Mouse (Mus musculus) heart, embryonic 14.5 days (tissue): ENCODE measurements around the gene Ccnd3. TPM values are rescaled to one million over a fixed set of nuclear protein-coding genes. Genes with fewer than 3 reads are reported as not detected.

ENCODE experiments used
- ATAC-seq: fragments of 200-750 bp; cut with Nextera tagmentation; 2 replicates; pipeline ENCODE4 v1.8.0; 2017; ENCODE audit warnings: low read depth, moderate TSS enrichment; ENCODE audit not compliant: insufficient number of reproducible peaks, insufficient read depth, low FRiP score
- H3K27ac ChIP-seq, 2 experiments: fragments of 200-500 bp in 1 of 2; fragments of 300-500 bp in 1 of 2; sonication (generic) in 1 of 2; replicated peaks in 1 of 2; 2 replicates each; pipeline ENCODE4 v1.5.1; 2012 to 2014; ENCODE audit warnings: low read depth in 2 of 2, low read length in 2 of 2, control low read depth in 1 of 2, mild to moderate bottlenecking in 1 of 2, mixed read lengths in 1 of 2; ENCODE audit not compliant: control insufficient read depth in 1 of 2, insufficient read depth in 1 of 2
- H3K27me3 ChIP-seq: fragments of 300-500 bp; sonication (generic); 2 replicates; pipeline ENCODE4 v1.6.1; 2014; ENCODE audit warnings: mild to moderate bottlenecking, low read length, control low read depth; ENCODE audit not compliant: control insufficient read depth, insufficient read depth
- H3K36me3 ChIP-seq: fragments of 300-500 bp; sonication (generic); 2 replicates; pipeline ENCODE4 v1.6.1; 2014; ENCODE audit warnings: mild to moderate bottlenecking, control low read depth, low read length, mixed read lengths; ENCODE audit not compliant: control insufficient read depth, insufficient read depth
- H3K4me1 ChIP-seq, 2 experiments: fragments of 200-500 bp in 1 of 2; fragments of 300-500 bp in 1 of 2; sonication (generic) in 1 of 2; 2 replicates each; pipeline ENCODE4 v1.6.1; 2012 to 2014; ENCODE audit warnings: low read length in 2 of 2, control low read depth in 1 of 2, mixed read lengths in 1 of 2; ENCODE audit not compliant: control insufficient read depth in 2 of 2, insufficient read depth in 2 of 2
- H3K4me2 ChIP-seq: fragments of 300-500 bp; sonication (generic); 2 replicates; pipeline ENCODE4 v1.6.1; 2014; ENCODE audit warnings: mild to moderate bottlenecking, low read length
- H3K4me3 ChIP-seq, 2 experiments: fragments of 200-500 bp in 1 of 2; fragments of 300-500 bp in 1 of 2; sonication (generic) in 1 of 2; 2 replicates each; pipeline ENCODE4 v1.5.1; 2012 to 2014; ENCODE audit warnings: low read length in 2 of 2, mild to moderate bottlenecking in 2 of 2, control low read depth in 1 of 2, low read depth in 1 of 2, moderate library complexity in 1 of 2; ENCODE audit not compliant: control insufficient read depth in 1 of 2, insufficient read depth in 1 of 2
- H3K9ac ChIP-seq: fragments of 300-500 bp; sonication (generic); 2 replicates; pipeline ENCODE4 v1.6.1; 2014; ENCODE audit warnings: mild to moderate bottlenecking, low read length
- H3K9me3 ChIP-seq: fragments of 300-500 bp; sonication (generic); 2 replicates; pipeline ENCODE4 v1.6.1; 2016; ENCODE audit warnings: low read length, control low read depth; ENCODE audit not compliant: control insufficient read depth
- WGBS: fragments of 180-500 bp; shearing (Covaris S2); extraction: QIAGEN DNeasy Blood & Tissue Kit; methylation state at CpG from one replicate; pipeline ENCODE4 v1.1.7; 2014; 5-methylcytosine and 5-hydroxymethylcytosine counted together
- polyA plus RNA-seq: library from polyadenylated mRNA; unstranded; fragments of >200 nt; fragmentation: Nextera tagmentation; extraction: Ambion mirVana; gene quantifications from 2 replicates; pipeline ENCODE4 v1.2.1, GENCODE M21; 2014

The Ccnd3 gene
- polyA plus RNA-seq, 1 experiment from 2014 or later, result 469 TPM

- 0 out of 4 replicates have a peak, but pooled peaks cover 0 to 3% of the 10 kb centered on the region in 2 experiments for H3K4me1 ChIP-seq
- 79% methylated on average over 6 of the region's 6 CpGs for WGBS
- H3K4me2 ChIP-seq, result no peak overlapping the region
- no peaks in the 10 kb centered on the region for H3K27me3 ChIP-seq
- no peak overlapping the region for H3K27ac ChIP-seq
- no peaks in the 10 kb centered on the region for H3K9me3 ChIP-seq
- no peak overlapping the region for H3K9ac ChIP-seq
- no peak overlapping the region for H3K4me3 ChIP-seq
- no peak for ATAC-seq
- no peaks in the 10 kb centered on the region for H3K36me3 ChIP-seq
Observed at GRCm38 (mm10) chr17:47578655-47579054, 73.8 kb downstream of the Ccnd3 start.

DNA sequence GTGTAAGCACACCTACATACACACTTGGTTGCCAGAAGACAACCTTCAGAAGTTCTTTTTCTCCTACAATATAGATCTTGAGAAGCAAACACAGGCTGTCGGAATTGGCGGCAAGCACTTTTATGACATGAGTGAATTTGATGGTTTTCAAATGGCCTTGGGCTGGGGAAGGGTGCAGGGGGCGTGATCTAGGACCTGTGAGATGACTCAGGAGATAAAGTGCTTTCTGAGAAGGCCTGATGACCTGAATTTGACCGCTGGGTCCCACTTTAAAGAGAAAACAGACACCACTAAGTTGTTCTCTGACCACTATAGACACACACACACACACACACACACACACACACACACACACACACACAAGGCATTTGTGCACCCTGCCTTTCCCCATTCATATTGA, 76.1 kb downstream of the Ccnd3 start:
- H3K9me3 ChIP-seq, result no peaks in the 10 kb centered on the region
- no peak overlapping the region for H3K4me2 ChIP-seq
- no peak overlapping the region for H3K9ac ChIP-seq
- H3K27ac ChIP-seq, result no peak overlapping the region
- no peaks in the 10 kb centered on the region for H3K36me3 ChIP-seq
- no peaks in the 10 kb centered on the region for H3K27me3 ChIP-seq
- WGBS, result 86% methylated on average over 4 of the region's 4 CpGs
- ATAC-seq, result no peak
- no peak overlapping the region for H3K4me3 ChIP-seq
- no peaks in the 10 kb centered on the region for H3K4me1 ChIP-seq

- no peak overlapping the region for H3K4me3 ChIP-seq
- peaks cover 4 to 6% of the 10 kb centered on the region in 2 experiments; a peak in 3 of 4 replicates for H3K4me1 ChIP-seq
- no peaks in the 10 kb centered on the region for H3K9me3 ChIP-seq
- H3K27me3 ChIP-seq, result no peaks in the 10 kb centered on the region
- no peak overlapping the region for H3K9ac ChIP-seq
- H3K27ac ChIP-seq, result no peak overlapping the region
- no peak for ATAC-seq
- 87% methylated on average over 8 of the region's 8 CpGs for WGBS
- no peaks in the 10 kb centered on the region for H3K36me3 ChIP-seq
- no peak overlapping the region for H3K4me2 ChIP-seq
Observed at GRCm38 (mm10) chr17:47588517-47588916, 83.7 kb downstream of the Ccnd3 start.

DNA sequence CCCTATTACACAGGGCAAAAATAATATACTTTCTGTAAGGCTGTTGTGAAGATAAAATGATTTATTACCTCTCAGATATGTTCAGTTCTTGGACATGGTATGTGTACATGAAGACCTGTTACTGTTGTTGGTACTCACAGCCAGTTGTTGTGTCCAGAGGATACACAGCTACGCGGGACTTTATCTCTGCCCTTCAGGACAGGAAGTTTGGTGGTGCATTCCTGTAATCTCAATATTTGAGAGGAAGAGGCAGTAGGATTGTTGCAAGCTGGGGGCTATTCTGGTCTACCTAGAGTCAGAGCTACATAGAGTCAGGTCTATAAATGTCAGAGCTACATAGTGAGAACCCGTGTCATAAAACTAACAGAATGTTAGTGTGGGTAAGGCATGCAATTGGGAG, 86.2 kb downstream of the Ccnd3 start:
- H3K4me1 ChIP-seq, result peaks cover 8 to 9% of the 10 kb centered on the region in 2 experiments; a peak in 3 of 4 replicates
- H3K27ac ChIP-seq, result no peak overlapping the region
- 41% methylated on average over 3 of the region's 3 CpGs for WGBS
- H3K36me3 ChIP-seq, result peaks cover 4% of the 10 kb centered on the region
- H3K9me3 ChIP-seq, result no peaks in the 10 kb centered on the region
- no peaks in the 10 kb centered on the region for H3K27me3 ChIP-seq
- no peak overlapping the region for H3K4me2 ChIP-seq
- no peak overlapping the region for H3K4me3 ChIP-seq
- no peak overlapping the region for H3K9ac ChIP-seq
- ATAC-seq, result no peak

DNA sequence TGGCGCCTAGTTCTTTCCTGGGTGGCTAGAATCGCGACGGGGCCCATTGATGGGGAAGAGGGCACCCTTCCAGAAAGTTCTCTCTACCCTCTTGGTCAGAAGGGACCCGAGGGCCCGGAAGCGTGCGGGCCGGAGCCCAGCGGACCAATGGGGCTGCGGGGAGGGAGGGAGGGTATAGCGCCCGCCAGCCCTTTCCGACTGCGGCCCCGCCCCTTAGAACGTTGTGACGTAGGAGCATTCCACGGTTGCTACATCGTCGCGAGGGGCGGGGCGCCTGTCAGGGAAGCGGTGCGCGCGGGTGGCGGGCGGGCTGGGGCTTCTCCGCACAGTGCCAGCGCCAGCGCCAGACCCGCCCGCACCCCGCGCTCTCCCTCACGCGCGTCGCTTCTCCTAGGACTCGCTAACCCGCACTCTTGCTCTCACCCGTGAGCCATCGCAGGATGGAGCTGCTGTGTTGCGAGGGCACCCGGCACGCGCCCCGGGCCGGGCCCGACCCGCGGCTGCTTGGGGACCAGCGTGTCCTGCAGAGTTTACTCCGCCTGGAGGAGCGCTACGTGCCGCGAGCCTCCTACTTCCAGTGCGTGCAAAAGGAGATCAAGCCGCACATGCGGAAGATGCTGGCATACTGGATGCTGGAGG, 88.5 kb downstream of the Ccnd3 start:
- 1% methylated on average over 58 of the region's 63 CpGs for WGBS

DNA sequence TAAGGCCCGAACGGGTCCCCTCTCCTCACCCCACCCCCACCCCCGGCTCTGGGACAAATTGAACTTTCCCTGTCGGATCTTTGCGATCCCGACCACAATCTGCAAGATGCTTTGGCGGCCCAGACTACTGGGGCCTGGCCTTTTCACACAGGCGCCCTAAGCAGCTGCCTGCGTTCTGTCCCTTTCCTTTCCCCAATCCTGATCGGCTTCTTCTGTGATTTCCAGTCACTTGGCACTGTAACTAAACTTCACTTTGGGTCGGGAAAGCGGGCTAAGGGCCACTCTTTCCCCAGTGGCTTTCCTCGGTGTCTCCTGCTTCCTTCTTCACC, 89.0 kb downstream of the Ccnd3 start:
- H3K27me3 ChIP-seq, result no peaks in the 10 kb centered on the region
- peak overlapping the region; percentile 88 for H3K4me2 ChIP-seq
- H3K4me1 ChIP-seq, result peaks cover 27 to 33% of the 10 kb centered on the region in 2 experiments
- H3K9me3 ChIP-seq, result no peaks in the 10 kb centered on the region
- H3K27ac ChIP-seq, result peak overlapping the region; percentile 97 to 98
- peak overlapping the region; percentile 97 for H3K9ac ChIP-seq
- no peak for ATAC-seq
- peaks cover 32% of the 10 kb centered on the region for H3K36me3 ChIP-seq
- 0% methylated on average over 13 of the region's 13 CpGs for WGBS
- peak overlapping the region; percentile 81 to 99 for H3K4me3 ChIP-seq

More for the DNA sequence above, 88.5 kb downstream of the Ccnd3 start:
- H3K27me3 ChIP-seq, result no peaks in the 10 kb centered on the region
- peak; percentile 85 for ATAC-seq
- peak overlapping the region; percentile 88 for H3K4me2 ChIP-seq
- H3K27ac ChIP-seq, result peak overlapping the region; percentile 97 to 98
- H3K4me1 ChIP-seq, result peaks cover 27 to 31% of the 10 kb centered on the region in 2 experiments
- peak overlapping the region; percentile 97 for H3K9ac ChIP-seq
- peak overlapping the region; percentile 81 to 99 for H3K4me3 ChIP-seq
- H3K9me3 ChIP-seq, result no peaks in the 10 kb centered on the region
- H3K36me3 ChIP-seq, result peaks cover 27% of the 10 kb centered on the region

GRCm38 (mm10) chr17:47594183-47594968, 89.5 kb downstream of the Ccnd3 start:
- Histone ChIP-seq H3K9ac (peak overlapping the region; percentile 97), H3K4me1 (peaks cover 27 to 33% of the 10 kb centered on the region in 2 experiments), H3K4me2 (peak overlapping the region; percentile 88), H3K27ac (peak overlapping the region; percentile 97 to 98), H3K4me3 (peak overlapping the region; percentile 81 to 99), H3K9me3 (no peaks in the 10 kb centered on the region), H3K27me3 (no peaks in the 10 kb centered on the region), H3K36me3 (peaks cover 37% of the 10 kb centered on the region)
- no peak for ATAC-seq
- WGBS, result 0% methylated on average over 40 of the region's 43 CpGs
